Mouse (Mus musculus) midbrain, embryonic 14.5 days (tissue): Measurements from ENCODE around the gene Cass4. TPM values are rescaled to one million over a fixed set of nuclear protein-coding genes. Genes with fewer than 3 reads are reported as not detected.

Experiments
- ATAC-seq: fragments of 200-750 bp; cut with Nextera tagmentation; 2 replicates; pipeline ENCODE4 v1.8.0; 2017; ENCODE audit warnings: moderate number of reproducible peaks, moderate library complexity; ENCODE audit not compliant: low FRiP score, low TSS enrichment
- DNase-seq: peaks from one replicate; pipeline ENCODE4 v3.0.0-alpha.2; 2015
- H3K27ac ChIP-seq: fragments of 300-500 bp; sonication (generic); replicated peaks from 2 replicates; pipeline ENCODE4 v1.5.1; 2014; ENCODE audit warnings: mild to moderate bottlenecking, low read depth, low read length, moderate library complexity
- H3K27me3 ChIP-seq: fragments of 300-500 bp; sonication (generic); 2 replicates; pipeline ENCODE4 v1.6.1; 2014; ENCODE audit warnings: low read length, control low read depth, mixed read lengths; ENCODE audit not compliant: control insufficient read depth, insufficient read depth
- H3K36me3 ChIP-seq: fragments of 300-500 bp; sonication (generic); 2 replicates; pipeline ENCODE4 v1.6.1; 2014; ENCODE audit warnings: low read length, control low read depth; ENCODE audit not compliant: control insufficient read depth, insufficient read depth
- H3K4me1 ChIP-seq: fragments of 300-500 bp; sonication (generic); 2 replicates; pipeline ENCODE4 v1.6.1; 2014; ENCODE audit warnings: mild to moderate bottlenecking, antibody characterized with exemption, low read length, control low read depth; ENCODE audit not compliant: control insufficient read depth, insufficient read depth
- H3K4me2 ChIP-seq: fragments of 300-500 bp; sonication (generic); 2 replicates; pipeline ENCODE4 v1.6.1; 2014; ENCODE audit warnings: mild to moderate bottlenecking, low read length, moderate library complexity
- H3K4me3 ChIP-seq: fragments of 300-500 bp; sonication (generic); replicated peaks from 2 replicates; pipeline ENCODE4 v1.5.1; 2014; ENCODE audit warnings: low read depth, low read length
- H3K9ac ChIP-seq: fragments of 300-500 bp; sonication (generic); replicated peaks from 2 replicates; pipeline ENCODE4 v1.6.1; 2014; ENCODE audit warnings: mild to moderate bottlenecking, low read length, moderate library complexity
- H3K9me3 ChIP-seq: fragments of 300-500 bp; sonication (generic); 2 replicates; pipeline ENCODE4 v1.6.1; 2016; ENCODE audit warnings: low read length, control low read depth, mixed read lengths; ENCODE audit not compliant: control insufficient read depth
- WGBS: fragments of 180-500 bp; shearing (Covaris S2); extraction: QIAGEN DNeasy Blood & Tissue Kit; methylation state at CpG from one replicate; pipeline ENCODE4 v1.1.7; 2014; 5-methylcytosine and 5-hydroxymethylcytosine counted together
- polyA plus RNA-seq: library from polyadenylated mRNA; unstranded; fragments of >200 nt; fragmentation: Nextera tagmentation; extraction: Ambion mirVana; gene quantifications from 2 replicates; pipeline ENCODE4 v1.2.1, GENCODE M21; 2014

The Cass4 gene
- 0.19 and 0.28 TPM in 2 replicates for polyA plus RNA-seq

DNA sequence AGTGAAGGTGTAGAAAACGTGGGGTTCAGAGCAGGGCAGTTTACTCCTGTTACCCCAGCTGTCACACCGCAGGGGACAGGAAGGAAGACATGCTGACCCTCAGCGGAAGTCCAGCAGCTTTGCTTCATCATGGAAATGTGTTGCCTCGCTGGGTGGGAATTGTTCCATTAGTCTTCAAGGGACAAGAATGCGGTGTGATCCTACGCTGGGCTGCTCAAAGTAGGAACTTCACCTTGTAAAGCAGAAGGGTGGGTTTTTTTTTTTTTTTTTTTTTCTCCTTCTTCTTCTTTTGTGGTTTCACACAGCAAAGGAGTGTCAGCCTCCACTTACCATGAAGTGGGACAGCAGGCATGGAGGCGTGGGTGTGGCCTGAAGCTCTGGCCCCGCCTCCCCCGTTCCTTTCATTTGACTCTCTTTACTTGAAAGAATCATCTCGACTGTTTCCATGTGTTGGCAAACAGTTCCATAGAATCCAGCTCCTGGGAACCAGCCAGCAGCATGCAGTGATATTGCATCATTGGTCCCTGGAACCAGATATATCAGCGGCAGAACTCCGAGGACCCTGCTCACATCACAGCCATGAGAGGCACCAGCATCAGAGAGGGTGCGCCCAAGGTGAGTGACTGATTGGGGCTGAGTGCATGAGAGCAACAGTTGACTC is at the start of gene Cass4:
Gene Cass4, plus strand, starts transcription at position 404 of the 661 bp plus-strand sequence.
- H3K27me3 ChIP-seq = no peaks in the 10 kb centered on the region
- WGBS = 45% methylated on average over 13 of the region's 13 CpGs
- no peak for ATAC-seq
- no peak within 1 kb of the TSS for H3K27ac ChIP-seq
- H3K4me2 ChIP-seq = no peak within 1 kb of the TSS
- H3K36me3 ChIP-seq = no peaks in the 10 kb centered on the region
- DNase-seq = no peak
- no peak within 1 kb of the TSS for H3K9ac ChIP-seq
- no peaks in the 10 kb centered on the region for H3K9me3 ChIP-seq
- no peak within 1 kb of the TSS for H3K4me3 ChIP-seq
- no peaks in the 10 kb centered on the region for H3K4me1 ChIP-seq

DNA sequence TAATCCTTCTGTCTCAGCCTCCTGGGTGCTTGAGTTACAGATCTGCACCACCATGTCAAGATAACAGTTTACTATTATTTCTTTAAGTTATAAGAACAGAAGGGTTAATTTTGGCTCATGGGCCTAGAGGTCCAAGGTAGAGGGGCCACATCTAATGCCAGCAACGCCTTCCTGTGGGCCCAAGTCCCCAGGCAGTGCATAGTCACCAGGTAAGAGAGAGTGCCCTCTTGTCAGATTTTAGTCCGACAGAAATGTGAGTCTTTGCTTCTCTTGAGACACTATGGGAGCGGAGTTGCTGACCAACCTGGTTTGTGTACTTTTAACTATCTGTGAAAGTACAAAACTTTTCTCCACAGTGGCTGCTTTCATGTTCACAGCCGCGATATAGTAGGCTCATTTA is 48.9 kb upstream of the Cass4 start:
- DNase-seq (no peak), ATAC-seq (no peak)
- Histone ChIP-seq H3K36me3 (no peaks in the 10 kb centered on the region), H3K27me3 (no peaks in the 10 kb centered on the region), H3K4me3 (peak overlapping the region; percentile 65; the same call in 1 of the 2 replicates), H3K4me1 (peaks cover 10% of the 10 kb centered on the region; the same call in 1 of the 2 replicates), H3K9ac (no peak overlapping the region), H3K4me2 (peak overlapping the region; percentile 99), H3K27ac (no peak overlapping the region), H3K9me3 (no peaks in the 10 kb centered on the region)
- WGBS = 39% methylated on average over 5 of the region's 5 CpGs

DNA sequence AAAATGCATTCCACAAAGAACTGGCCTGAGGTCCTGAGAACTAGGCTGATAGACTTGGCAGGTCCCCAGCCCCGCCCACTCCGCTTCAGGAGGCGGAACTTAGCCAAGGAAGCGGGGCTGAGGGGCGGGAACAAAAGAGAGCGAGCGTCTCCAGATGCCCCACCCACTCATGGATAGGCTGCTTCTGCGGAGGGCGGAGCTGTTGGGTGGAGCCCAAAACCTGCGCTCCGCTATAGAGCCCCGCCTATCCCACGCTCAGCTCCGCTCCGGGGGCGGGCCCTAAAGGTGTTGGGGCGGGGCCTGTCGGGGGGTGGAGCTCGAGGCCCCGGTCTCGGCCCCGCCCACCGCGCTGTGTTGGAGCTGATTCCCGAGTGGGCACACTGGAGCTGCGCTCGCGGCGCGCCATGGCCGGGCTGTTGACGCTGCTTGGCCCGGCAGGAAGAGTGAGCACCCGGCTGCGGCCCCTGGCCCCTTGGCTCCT is 48.3 kb upstream of the Cass4 start, which contains the start of gene Fam210b:
Gene Fam210b, plus strand, starts transcription at position 308 of the 481 bp plus-strand sequence.
- Histone ChIP-seq H3K36me3 (no peaks in the 10 kb centered on the region), H3K27me3 (no peaks in the 10 kb centered on the region), H3K4me3 (peak within 1 kb of the TSS; percentile 65), H3K9ac (peak within 1 kb of the TSS; percentile 62), H3K9me3 (no peaks in the 10 kb centered on the region), H3K4me1 (peaks cover 10% of the 10 kb centered on the region; the same call in 1 of the 2 replicates), H3K4me2 (peak within 1 kb of the TSS; percentile 99), H3K27ac (peak within 1 kb of the TSS; percentile 37; the same call in 1 of the 2 replicates)
- peak; percentile 98 for ATAC-seq
- WGBS = under 1% methylated on average over 35 of the region's 35 CpGs
- DNase-seq = peak; percentile 97

DNA sequence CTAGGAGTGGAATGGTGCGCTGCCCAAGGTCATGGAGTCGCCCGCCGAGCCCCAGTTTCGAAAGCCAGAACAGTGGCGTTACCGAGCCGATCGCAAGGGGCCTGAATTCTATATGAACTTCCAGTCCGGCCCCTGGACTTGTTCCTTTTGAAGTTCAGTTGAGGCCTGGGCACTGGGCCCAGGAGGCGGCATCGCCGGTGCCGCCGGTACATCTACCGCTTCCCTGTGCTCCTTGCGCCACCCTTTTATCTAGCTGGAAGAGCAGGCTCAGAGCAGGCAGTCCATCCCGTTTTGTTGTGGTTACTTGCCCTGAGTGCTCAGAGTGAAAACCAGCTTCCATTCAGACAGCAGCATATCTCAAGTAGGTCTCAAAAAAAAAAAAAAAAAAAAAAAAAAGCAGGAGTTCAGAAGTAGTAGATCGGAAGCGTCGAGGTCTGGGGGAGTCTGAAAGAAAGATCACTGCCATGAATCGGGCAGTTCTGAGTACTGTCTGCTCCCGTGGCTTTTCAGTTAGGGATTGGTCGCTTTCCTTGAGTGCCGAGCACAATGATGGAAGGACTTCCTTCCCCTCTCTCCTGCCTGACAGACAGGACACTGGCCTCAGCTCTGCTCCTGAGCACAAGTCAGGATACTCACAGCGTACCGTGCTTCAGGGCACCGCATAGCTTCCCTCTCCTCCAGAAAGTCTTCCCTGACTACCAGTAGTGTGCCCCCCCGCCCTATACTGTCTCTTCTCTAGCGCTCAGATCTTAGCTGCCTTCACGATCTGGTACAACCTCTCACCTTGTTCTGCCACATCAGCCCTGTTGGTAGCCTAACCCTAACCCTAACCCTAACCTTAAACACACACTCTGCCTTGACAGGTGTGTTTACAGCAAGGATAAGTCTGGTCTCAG is 47.3 kb upstream of the Cass4 start:
- Histone ChIP-seq H3K36me3 (no peaks in the 10 kb centered on the region), H3K4me3 (peak overlapping the region; percentile 65), H3K9me3 (no peaks in the 10 kb centered on the region), H3K4me2 (peak overlapping the region; percentile 99), H3K27me3 (no peaks in the 10 kb centered on the region), H3K4me1 (peaks cover 10% of the 10 kb centered on the region; the same call in 1 of the 2 replicates), H3K9ac (peak overlapping the region; percentile 62), H3K27ac (no peak overlapping the region)
- DNase-seq (peak; percentile 67), ATAC-seq (no peak)
- 8% methylated on average over 31 of the region's 31 CpGs for WGBS

DNA sequence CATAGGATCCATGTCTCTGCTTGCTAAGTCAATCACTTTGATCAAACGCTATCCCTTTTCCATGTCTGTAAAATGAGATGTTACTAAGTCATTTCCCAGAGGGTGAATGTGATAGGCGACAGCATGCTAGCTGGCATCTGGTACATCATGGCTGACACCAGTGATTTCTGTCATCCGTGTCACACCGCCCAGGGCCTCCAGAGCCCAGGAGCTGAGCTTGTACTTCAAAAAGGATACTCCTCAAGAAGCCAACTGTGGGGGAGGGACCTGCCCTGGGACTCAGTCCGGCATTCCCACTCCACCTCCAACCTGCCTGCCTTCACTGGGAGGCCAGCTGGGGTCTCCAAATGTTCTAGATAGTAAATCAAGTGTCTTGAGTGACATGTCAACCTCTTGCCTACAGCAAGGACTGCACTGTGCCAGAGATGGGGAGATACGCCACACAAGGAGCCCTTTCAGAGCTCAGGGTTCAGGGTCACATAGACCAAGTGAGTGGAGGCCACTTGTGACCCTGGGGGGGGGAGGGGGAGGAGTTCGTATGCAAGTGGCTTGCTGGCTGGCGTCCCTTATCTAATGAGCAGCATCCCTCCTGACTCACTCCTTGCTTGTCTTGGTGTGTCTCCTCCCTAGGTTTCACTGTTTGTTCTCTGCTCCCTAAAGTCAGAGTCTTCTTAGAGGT is 46.5 kb upstream of the Cass4 start:
- Histone ChIP-seq H3K4me1 (peaks cover 10% of the 10 kb centered on the region; the same call in 1 of the 2 replicates), H3K36me3 (no peaks in the 10 kb centered on the region), H3K4me2 (peak overlapping the region; percentile 99), H3K9ac (no peak overlapping the region), H3K27me3 (no peaks in the 10 kb centered on the region), H3K4me3 (peak overlapping the region; percentile 65), H3K27ac (no peak overlapping the region), H3K9me3 (no peaks in the 10 kb centered on the region)
- no peak for DNase-seq
- 72% methylated on average over 8 of the region's 8 CpGs for WGBS
- no peak for ATAC-seq

DNA sequence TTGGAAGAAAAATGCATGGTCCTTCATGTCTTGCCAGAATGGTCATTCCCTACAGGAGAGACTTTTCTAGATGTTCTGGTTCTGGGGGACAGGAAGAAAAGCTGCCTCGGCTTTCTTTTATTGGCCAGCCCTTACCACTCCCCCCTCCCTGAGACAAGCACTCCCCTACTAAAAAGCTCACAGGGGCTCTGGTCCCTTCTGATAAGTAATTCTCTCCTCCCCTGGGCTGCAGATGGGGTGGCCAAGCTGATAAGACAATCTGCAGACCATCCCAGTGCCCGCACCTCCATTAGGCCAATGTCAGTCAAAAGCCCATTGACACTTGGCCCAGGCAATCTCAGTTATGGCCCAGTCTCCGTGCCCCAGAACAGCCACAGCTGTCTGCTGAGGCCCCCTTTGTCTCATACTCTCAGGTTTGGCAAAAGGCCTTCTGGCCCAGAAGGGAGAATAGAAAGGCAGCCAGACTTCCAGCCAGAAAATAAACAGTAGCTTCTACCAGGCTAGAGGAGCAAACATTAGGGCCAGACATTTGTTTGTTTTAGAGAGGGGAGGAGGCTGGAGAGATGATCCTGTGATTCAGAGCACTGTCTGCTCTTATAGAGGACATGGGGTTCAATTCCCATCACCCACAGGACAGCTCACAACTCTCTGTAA is 45.2 kb upstream of the Cass4 start:
- H3K4me2 ChIP-seq = peak overlapping the region; percentile 3; the same call in 1 of the 2 replicates
- ATAC-seq = no peak
- H3K36me3 ChIP-seq = no peaks in the 10 kb centered on the region
- no peak overlapping the region for H3K9ac ChIP-seq
- H3K4me3 ChIP-seq = no peak overlapping the region
- H3K4me1 ChIP-seq = peaks cover 14% of the 10 kb centered on the region; the same call in 1 of the 2 replicates
- DNase-seq = peak; percentile 64
- H3K9me3 ChIP-seq = no peaks in the 10 kb centered on the region
- no peaks in the 10 kb centered on the region for H3K27me3 ChIP-seq
- WGBS = 70% methylated on average over 3 of the region's 3 CpGs
- H3K27ac ChIP-seq = peak overlapping the region; percentile 49

DNA sequence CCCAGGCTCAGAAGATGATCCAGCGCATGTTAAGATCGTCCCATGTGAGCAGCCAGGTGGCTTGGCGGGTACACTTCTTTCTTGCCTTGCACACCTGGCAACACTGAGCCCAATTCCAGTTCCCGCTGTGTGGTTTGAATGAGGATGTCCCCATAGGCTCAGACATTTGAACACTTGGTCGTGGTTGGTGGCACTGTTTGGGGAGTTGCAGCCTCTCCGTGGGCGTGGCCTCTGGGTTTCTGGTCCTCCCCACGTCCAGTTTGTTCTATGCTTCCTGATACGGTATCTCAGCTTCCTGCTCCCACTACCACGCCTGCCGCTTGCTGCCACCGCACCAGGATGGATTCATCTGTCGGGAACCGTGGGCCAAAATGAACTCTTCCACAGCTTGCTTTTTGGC is 43.8 kb upstream of the Cass4 start:
- H3K36me3 ChIP-seq = no peaks in the 10 kb centered on the region
- H3K9me3 ChIP-seq = no peaks in the 10 kb centered on the region
- 78% methylated on average over 14 of the region's 14 CpGs for WGBS
- DNase-seq (no peak), ATAC-seq (no peak)
- H3K9ac ChIP-seq = no peak overlapping the region
- H3K4me1 ChIP-seq = peaks cover 14% of the 10 kb centered on the region; the same call in 1 of the 2 replicates
- no peaks in the 10 kb centered on the region for H3K27me3 ChIP-seq
- no peak overlapping the region for H3K4me3 ChIP-seq
- H3K27ac ChIP-seq = no peak overlapping the region
- H3K4me2 ChIP-seq = no peak overlapping the region

DNA sequence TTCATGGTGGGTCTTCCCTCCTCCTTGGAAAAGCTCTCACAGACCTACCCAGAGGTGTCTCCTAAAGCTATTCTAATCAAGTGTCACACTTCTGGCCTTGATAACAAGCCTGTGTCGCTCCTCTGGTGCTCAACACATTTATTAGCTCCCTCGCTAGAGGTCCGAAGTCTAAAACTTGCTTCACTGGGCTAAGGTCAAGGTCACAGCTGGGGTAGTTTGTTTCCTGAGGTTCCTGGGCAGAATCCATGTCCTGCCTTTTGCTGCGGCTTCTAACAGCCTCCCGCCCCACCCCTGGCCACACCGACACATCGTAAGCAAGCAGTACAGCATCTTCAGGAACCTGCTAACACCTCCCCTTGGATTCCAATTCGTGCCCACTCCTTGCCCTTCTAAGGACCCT is 42.8 kb upstream of the Cass4 start:
- WGBS = 87% methylated on average over 8 of the region's 8 CpGs
- ATAC-seq (no peak), DNase-seq (no peak)
- no peaks in the 10 kb centered on the region for H3K9me3 ChIP-seq
- no peak overlapping the region for H3K9ac ChIP-seq
- H3K4me3 ChIP-seq = no peak overlapping the region
- no peaks in the 10 kb centered on the region for H3K27me3 ChIP-seq
- peaks cover 6% of the 10 kb centered on the region; the same call in 1 of the 2 replicates for H3K36me3 ChIP-seq
- no peak overlapping the region for H3K4me2 ChIP-seq
- H3K4me1 ChIP-seq = peaks cover 12% of the 10 kb centered on the region; the same call in 1 of the 2 replicates
- no peak overlapping the region for H3K27ac ChIP-seq
